Mouse (Mus musculus) megakaryocyte-erythroid progenitor cell, adult 5-6 weeks (primary cell): ENCODE results near the gene Slc13a3. TPM values are rescaled to one million over a fixed set of nuclear protein-coding genes. Genes with fewer than 3 reads are reported as not detected.
A peak's percentile ranks its signal among the peaks of the same experiment; 100 is the strongest.

ENCODE experiments used
- ATAC-seq: replicated peaks from 2 replicates; pipeline ENCODE4 v1.8.0; 2016; ENCODE audit warnings: mild to moderate bottlenecking, inconsistent platforms; ENCODE audit not compliant: severe bottlenecking, poor library complexity, low FRiP score, low TSS enrichment
- total RNA-seq, 2 experiments: library from RNA; stranded (forward) in 1 of 2; stranded (reverse) in 1 of 2; fragments of 200-1000, 215-1000 nt in 1 of 2; fragments of >200 nt in 1 of 2; fragmentation: Nextera tagmentation in 1 of 2; gene quantifications; 2 replicates each; pipeline ENCODE4 v1.2.3; 2014 to 2017

Slc13a3 gene
- total RNA-seq, 2 experiments from 2014 or later: not detected

DNA sequence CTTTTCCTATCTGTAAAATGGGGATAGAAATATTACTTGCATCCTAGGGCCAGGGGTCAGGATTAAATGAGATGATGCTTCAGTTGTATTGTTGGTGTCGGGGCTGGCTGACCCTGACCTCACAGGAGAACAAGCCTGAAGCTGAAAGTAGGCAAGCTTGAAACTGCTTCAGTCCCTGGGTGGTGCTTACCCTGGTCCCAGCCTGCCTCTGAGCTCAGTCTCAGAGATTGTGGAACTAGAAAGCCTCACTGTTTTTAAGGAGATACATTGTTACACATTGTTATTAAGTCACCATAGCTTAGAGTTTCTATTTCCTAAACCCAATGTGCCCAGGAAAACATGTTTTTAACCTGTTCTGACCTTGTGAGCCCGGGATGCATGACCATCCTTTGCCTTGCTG, 54.5 kb downstream of the Slc13a3 start:
- no peak for ATAC-seq

DNA sequence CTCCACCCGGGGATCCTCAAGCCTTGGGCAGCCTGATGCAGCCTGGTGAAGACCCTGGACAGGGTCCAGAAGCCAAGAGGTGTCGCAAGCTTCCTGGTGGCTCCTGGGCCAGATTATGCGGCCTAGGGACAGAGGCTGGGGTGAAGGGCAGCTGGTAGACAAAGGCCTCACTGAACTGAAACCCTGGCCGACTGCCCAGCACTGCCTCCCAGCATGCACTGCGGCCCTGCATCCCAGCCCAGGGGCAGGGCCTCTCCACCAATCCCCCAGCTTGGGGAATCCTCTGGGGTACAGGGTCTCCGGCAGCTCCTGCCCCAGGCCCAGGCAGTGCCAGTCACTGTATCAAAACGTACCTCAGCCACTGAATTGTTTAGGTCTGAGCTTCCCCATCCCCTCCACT, 55.7 kb downstream of the Slc13a3 start:
- no peak for ATAC-seq

DNA sequence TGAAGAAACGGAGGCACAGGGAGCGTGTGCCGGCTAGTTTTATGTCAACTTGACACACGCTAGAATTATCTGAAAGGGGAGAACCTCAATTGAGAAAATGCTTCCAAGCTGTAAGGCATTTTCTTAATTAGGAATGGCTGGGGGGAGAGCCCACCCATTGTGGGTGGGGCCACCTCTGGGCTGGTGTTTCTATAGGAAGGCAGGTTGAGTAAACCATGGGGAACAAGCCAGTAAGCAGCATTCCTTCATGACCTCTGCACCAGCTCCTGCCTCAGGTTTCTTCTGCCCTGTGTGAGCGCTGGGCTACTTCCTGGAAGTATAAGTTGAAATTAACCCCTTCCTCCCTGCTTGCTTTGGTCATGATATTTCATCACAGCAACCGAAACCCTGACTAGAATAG, 57.2 kb downstream of the Slc13a3 start:
- no peak for ATAC-seq

DNA sequence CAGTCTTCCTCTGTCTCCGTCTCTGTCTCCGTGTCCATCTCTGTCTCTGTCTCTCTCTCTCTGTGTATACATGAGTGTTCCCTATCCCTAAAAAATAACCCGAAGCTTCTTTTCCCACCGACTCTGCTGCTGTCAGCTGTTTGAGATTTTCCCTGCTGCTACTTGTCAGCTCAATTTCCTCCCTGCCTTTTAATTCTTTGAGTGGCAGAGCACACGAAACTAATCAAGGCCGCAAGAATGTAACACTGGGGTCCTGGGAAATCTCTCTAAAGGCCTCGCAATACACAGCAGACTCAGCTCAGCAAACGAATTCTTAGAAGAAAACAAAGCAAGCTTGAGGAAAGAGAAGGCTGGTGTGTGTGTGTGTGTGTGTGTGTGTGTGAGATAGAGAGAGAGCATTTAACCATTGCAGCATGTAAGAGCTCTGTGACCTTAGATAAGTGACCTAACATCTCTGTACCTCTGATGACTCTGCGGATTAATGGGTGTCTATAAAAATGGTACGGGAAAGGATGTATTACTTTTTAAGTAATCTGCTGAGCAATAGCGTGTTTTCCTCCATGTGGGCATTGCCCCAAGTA, 57.8 kb downstream of the Slc13a3 start:
- ATAC-seq: no peak

DNA sequence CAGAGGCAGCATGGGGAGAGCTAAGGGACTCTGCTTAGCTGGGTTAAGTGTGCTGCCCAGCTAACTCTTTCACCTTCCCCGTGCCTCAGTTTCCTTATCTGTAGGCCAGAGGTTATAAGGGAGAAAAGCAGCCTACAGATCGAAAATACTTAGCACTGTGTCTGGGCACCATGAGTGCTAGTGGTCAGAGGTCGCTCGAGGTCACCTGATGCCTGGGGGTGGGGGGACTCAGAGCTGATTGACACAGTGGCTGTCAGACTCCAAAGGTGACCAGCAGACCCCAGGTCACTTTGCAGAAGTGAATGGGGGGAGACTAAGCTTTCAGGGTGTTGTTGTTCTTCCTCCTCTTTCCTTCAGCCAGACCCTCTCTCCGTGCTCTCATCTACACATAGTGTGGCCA, 58.7 kb downstream of the Slc13a3 start:
- ATAC-seq: no peak

DNA sequence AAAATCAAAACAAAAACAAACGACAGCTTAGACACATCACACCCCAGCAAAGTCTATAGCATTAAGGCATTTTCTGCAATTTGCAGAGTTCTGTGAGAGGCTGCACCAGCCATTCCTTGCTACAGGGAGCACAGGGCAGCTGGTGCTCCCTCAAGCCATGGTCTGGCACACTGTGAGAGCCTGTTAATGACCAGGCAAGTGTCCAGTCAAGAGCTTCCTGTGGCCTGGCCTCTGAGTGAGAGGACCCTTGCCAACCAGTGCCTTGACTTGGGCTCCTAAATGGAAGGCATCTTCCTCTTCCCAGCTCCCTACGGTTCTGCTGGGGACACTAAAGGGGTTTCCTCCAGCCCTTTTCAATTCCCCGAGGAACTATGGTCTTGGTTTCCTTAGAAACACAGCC, 59.1 kb downstream of the Slc13a3 start:
- ATAC-seq: no peak

DNA sequence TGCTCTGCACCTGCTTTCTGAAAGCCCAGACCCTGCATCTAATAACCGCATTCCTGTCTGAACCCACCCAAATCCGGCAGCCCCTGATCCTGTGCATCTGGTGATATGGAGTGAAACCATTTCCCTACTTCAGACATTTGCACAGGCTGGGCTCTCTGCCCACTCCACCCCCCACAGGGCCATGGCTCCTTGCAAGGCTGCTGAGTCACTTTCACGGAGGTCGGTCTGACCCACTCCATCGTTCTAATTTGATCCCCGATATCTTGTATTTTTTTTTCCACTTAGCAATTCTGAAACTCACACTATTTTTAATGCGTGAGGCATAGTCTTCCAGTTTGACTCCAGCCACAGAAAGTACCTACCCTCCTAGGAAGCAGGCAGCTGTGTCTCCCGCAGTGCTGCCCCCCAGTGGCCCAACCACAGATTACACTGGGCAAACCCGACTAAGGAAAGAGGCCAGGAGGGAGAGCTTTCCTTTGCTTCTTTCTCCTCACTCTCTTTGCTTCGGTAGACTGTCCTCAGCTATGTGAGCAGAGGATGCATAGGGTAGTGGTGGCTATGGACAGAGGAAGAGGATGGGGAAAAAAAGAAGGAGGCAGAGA, 65.2 kb downstream of the Slc13a3 start:
- ATAC-seq: peak; percentile 83

DNA sequence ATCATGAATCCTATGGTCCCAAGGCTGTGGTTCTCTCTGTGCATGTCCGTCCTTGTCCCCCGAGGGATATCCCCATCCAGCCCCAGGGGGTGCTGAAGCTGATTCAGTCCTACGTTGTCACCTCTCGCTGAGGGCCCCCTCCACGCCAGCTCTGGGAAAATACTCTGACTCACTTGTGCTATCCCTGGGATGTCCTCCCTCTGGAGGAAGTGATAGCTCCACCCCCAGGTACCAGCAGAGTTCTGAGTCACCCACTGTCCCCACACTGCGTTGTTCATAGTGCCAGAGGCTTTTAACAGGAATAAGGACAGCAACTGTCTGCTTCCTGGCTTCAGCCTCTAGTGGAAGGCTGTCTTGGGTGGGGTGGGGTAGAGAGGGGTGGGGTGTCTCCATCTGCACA, 67.7 kb downstream of the Slc13a3 start:
- ATAC-seq: no peak

DNA sequence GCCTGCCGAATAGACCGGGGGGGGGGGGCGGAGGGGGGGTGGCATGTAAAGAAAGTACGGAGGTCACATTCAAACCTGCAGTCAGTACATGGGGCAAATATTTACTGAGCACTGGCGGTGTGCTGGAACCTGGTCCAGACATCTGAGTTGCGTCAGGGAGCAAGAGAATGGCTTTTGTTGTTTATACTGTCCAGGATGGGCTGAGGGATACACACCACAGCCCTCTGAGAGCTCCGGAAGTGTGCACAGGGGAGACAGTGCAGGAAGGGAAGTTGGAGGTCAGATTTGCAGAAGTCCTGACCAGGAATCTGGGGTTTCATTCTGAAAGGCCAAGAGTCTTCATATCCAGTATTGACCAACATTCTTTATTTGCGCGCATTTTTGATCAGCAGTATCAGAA, 68.1 kb downstream of the Slc13a3 start:
- ATAC-seq: no peak

DNA sequence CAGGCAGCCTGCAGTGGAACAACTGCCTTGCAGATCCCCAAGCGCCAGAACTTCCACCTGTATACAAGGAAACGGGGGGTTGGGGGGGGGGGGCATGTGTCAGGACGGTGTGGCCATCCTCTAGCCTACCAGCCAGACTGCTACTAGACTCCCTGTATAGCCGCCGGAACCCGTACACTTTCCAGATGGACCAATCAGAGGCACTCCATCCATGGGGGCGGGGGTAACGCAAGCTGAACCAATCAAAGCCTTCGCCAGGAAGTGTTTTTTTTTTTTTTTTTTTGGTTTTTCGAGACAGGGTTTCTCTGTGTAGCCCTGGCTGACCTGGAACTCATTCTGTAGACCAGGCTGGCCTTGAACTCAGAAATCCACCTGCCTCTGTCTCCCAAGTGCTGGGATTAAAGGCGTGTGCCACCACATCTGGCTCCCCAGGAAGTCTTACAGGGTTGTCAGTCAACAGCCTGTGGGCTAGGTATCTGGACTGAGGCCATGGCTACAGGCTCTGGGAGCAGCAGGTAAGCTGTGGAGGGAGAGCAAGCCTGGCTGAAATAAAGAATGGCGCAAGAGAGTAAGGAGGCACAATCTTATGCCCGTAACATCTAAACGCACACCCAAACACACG, 74.8 kb downstream of the Slc13a3 start:
- no peak for ATAC-seq

DNA sequence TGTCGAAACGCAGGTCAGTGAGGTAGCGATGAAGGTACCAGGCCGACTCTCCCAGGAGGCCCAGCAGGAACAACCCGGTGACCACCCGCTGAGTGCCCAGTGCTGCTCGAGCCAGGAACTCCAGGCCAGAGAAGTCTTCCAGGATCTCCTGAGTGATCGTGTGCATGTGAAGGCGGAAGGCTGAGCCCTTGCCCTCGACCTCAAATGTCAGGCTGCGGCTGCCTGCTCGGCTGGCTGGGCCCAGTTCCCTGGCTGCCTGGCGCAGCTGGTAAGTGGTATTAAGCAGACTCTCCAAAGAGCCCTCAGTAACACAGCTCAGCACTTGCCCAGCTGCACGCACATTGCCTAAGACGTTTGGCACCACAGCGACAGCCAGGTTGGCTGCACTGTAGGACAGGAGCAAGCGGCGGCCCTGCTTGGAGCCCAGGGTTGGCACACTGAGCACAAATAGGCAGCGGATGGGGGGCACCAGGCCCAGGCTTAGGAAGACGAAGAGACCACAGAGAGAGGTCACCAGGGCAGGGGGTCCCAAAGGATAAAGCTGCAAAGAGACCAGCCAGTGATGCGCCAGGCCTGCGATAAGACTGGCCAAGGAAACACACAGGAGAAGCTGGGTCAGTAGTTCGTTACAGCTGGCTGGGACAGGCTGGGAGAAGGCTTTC, 75.4 kb downstream of the Slc13a3 start:
- ATAC-seq: no peak

DNA sequence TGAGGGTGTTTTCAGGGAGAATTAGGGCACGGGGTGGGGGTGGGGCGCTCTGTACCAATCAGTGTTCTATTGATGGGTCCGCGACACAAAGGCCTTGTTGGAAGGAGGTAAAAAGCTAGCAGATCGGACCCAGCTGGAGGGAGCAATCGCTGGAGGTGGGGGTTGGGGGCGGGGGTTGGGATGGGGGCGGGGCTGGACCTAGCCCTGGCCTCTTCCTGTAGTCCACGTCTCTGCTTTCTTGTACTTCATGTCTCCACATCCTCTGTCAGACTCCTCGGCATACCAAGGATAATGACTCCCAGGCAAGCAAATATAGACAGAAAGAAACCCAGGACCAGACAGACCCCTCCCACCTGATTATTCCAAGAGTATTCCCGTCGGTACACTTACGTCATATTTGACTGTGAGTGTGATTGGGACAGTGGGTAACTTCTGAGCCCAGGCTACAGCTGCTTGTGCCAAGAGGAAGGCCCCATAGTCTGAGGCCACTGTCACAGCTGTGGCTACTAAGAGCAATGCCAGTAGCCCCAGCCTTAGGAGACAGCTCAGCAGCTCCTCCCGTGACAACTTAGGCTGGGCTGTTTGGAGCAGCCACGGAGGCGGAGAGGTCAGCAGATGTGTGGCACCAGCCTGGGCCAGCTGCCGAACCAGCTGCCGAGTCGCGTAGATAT, 76.1 kb downstream of the Slc13a3 start:
- no peak for ATAC-seq

DNA sequence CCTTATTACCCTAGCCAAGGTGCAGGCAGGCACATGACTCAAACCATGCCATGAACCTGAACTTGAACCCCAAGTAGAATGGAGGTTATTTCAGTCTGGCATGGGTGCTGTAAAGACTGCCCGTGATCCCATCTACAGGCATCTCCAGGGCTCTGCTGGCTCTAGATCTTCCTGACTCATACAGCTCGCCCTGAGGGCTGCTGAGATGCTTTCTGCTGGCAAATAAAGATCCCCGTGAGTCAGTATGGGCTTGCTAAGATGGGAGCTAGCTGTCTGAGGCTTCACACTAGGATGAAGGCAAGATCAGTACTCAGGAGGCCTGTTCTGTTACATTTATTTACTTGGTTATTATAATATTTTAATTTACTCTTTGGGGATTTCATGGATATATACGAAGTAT, 80.9 kb downstream of the Slc13a3 start:
- ATAC-seq: no peak

DNA sequence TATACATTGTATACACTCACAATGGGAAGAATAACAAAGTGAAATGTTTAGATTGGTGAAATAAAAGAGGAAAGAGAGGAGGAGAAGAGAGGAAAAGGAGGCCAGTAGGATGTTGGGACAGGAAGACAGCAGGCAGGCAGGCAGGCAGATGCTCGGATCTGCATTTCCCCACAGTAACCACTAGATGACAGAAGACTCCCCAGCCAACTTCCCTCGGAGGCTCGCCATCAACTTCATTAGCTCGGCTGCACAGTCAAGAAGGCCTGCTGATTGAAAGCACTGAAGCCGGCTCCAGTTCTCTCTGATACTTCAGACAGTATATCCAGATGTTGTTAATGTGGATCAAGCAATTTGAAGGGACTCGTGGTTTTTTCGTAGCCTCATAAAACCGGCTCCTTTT, 81.5 kb downstream of the Slc13a3 start:
- peak; percentile 74 for ATAC-seq

DNA sequence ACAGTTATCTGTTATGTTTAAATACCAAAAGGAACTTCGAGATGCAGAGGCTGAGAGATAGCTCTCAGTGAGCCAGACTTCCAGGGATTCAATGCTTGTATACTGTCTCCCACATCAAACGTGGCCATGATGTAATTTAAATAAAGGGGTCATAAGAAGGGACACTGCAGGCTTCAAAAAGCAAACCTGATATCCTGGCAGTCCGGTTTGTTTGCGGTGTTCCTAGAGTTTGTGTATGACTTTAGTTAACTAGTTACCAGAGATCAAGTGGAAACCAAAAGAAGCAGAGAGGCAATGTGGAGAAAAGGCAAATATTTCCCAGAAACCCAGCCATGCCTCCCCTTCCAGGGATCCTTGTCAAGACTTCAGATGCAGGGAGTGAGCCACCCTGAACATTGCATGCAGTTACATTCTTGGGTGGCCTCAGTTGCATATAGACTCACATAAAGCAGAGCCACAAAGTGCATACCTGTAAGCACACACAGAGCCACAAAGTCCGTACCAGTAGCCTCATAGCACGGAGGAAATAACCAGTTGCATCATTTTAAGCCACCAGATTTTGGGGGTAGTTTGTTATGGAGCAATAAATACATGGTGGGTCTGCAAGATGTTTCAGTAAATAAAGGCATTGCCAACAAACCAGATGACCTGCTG, 83.6 kb downstream of the Slc13a3 start:
- no peak for ATAC-seq

DNA sequence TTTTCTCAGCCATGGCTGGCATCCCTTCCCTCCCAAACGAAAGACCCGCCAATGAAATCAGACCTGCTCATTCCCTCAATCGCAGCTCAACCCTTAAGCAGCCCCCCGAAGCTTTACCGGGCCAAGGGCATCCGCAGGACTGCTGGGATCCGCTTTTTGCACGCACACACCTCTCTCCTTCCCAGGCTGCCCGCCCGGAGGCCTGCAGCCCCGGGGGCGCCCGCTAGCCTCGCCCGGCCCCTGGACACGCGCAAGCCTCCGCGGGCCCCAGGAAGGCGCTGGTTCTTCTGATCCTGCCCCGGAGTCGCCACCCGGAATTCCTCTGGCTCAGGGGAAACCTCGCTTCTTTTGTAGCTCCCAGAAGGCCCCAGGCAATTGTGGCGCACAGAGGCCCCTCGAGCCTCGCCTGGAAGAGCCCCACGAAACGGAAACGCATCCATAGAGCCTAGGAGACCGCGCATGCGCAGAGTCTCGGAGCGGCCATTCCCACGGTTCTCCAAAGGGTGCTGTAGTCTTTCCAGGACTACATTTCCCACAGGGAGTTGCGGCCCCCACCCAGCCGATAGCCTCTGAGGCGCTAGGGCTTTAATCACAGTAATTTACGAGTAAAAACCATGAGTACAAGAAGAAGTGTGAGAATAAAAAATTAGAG, 85.1 kb downstream of the Slc13a3 start, which contains the start of gene Zfp334:
Gene Zfp334, minus strand, starts transcription at position 416 of the 652 bp plus-strand sequence.
- ATAC-seq: no peak

DNA sequence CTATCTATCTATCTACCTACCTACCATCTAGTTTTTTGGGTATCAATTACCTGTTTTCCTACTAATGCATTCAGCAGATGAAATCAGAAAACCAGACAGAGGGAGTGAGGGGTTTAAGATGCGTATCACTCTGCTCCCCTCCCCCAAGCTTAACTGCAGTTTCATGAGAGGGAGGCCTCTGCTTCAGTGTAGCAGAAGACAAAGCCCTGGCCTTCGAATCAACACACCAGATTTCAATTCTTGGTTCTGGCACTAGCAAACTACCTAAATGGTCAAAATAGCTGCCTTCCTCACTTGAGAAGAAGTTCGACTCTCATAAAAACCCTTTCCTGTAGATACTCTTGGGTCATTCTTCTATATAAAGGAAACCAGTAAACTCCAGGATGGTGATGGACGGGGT, 85.7 kb downstream of the Slc13a3 start:
- no peak for ATAC-seq

DNA sequence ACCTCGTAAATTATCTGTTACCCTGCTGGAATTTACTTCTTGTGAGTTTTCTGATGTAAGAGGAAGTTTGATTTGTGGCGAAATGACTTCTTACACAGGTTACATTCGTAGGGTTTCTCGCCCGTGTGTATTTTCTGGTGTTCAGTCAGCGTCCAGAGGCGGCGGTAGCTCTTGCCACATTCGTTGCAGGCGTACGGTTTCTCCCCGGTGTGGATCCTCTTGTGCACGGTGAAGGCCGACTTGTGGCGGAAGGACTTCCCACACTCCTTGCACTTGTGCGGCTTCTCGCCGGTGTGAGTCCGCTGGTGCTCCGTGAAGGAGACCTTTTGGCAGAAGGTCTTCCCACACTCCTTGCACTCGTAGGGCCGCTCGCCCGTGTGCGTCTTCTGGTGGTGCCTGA, 93.0 kb downstream of the Slc13a3 start:
- no peak for ATAC-seq

DNA sequence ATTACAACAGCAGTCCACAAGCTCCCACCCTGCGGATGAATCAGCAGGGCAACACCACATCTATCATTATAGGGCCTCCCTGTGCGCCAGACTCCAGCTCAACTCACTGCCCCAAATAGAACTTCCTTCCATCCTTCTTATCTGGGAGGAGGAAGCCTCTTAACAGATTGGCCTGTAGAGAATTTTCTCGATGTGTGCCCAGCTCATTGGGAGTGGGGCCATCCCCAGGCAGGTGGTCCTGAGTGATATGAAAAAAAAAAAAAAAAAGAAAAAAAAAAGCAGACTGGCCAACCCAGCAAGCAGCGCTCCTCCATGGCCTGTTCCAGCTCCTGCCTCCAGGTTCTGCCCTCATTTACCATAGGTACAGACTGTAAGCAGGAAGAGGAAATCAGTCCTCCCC, 97.0 kb downstream of the Slc13a3 start:
- no peak for ATAC-seq
